Mouse (Mus musculus) C2C12 (cell line): Measurements from ENCODE around the gene Spats2l. TPM values are rescaled to one million over a fixed set of nuclear protein-coding genes. Genes with fewer than 3 reads are reported as not detected.

Experiments used
- H3K27me3 ChIP-seq: one replicate; pipeline ENCODE4 v1.6.1; 2011; ENCODE audit not compliant: control insufficient read depth, insufficient read depth, insufficient read length
- H3K36me3 ChIP-seq: one replicate; pipeline ENCODE4 v1.6.1; 2011; ENCODE audit not compliant: control insufficient read depth, insufficient read depth
- H3K4me3 ChIP-seq: one replicate; pipeline ENCODE4 v1.5.1; 2011; ENCODE audit warnings: mild to moderate bottlenecking, control low read depth; ENCODE audit not compliant: poor library complexity, insufficient read depth, severe bottlenecking
- H3K79me2 ChIP-seq: one replicate; pipeline ENCODE4 v1.6.1; 2011; ENCODE audit not compliant: control insufficient read depth, insufficient read depth
- H3K79me3 ChIP-seq: one replicate; pipeline ENCODE4 v1.6.1; 2011; ENCODE audit warnings: low read depth, control low read depth
- H3ac ChIP-seq: one replicate; pipeline ENCODE3; 2011; ENCODE audit warnings: low read depth; ENCODE audit not compliant: control insufficient read depth, insufficient read length
- CEBPB ChIP-seq: IDR thresholded peaks from one replicate; pipeline ENCODE4 v1.6.1; 2011; ENCODE audit warnings: low read depth, mild to moderate bottlenecking, control low read depth, moderate library complexity
- CTCF ChIP-seq: IDR thresholded peaks from one replicate; pipeline ENCODE4 v1.5.1; 2011; ENCODE audit not compliant: control insufficient read depth, insufficient read depth, insufficient read length
- FOSL1 ChIP-seq: IDR thresholded peaks from one replicate; pipeline ENCODE4 v1.8.0; 2011; ENCODE audit warnings: mild to moderate bottlenecking, low read length; ENCODE audit not compliant: poor library complexity, insufficient read depth, severe bottlenecking
- MAX ChIP-seq: IDR thresholded peaks from one replicate; pipeline ENCODE4 v1.6.1; 2011; ENCODE audit warnings: mild to moderate bottlenecking, control low read depth
- MYOD1 ChIP-seq: IDR thresholded peaks from one replicate; pipeline ENCODE4 v1.6.1; 2011; ENCODE audit warnings: low read depth; ENCODE audit not compliant: control insufficient read depth, insufficient read length
- MYOG ChIP-seq: IDR thresholded peaks from one replicate; pipeline ENCODE4 v1.6.1; 2011; ENCODE audit not compliant: control insufficient read depth, insufficient read length; ENCODE audit errors: extremely low read depth
- USF1 ChIP-seq: IDR thresholded peaks from one replicate; pipeline ENCODE4 v1.6.1; 2011; ENCODE audit warnings: low read depth, mild to moderate bottlenecking, control low read depth, moderate library complexity
- polyA plus RNA-seq: library from polyadenylated mRNA; unstranded; fragments of >200 nt; fragmentation: generic; extraction: Trizol; gene quantifications from one replicate; pipeline ENCODE4 v1.2.1, GENCODE M21; 2012; ENCODE audit warnings: missing spikeins

Gene Spats2l
- polyA plus RNA-seq, 1 experiment: 0.57 TPM

DNA sequence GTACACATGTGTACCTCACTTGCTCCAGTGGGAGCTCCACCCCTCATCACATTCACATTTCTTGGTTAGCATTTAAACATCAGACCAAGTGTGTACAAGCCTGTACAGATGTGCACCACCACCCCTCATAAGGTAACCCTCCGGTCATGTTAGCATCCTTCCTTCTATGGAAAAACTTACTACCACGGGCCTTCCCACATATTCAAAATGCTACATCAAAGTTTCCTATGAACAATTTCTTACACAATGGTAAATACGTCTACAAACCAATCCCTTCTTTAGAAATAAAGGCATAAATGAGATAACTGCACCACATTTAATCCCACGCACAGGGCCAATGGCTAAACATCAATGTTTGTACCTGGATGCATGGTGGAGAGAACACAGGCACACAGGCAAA lies 178.5 kb downstream of the Spats2l start:
- Histone ChIP-seq H3ac (no peak overlapping the region), H3K4me3 (no peak overlapping the region), H3K36me3 (peaks cover 7% of the 10 kb centered on the region), H3K79me3 (no peaks in the 10 kb centered on the region), H3K27me3 (no peaks in the 10 kb centered on the region), H3K79me2 (no peaks in the 10 kb centered on the region)
- no peak for TF ChIP-seq MAX
- no peak for TF ChIP-seq MYOD1
- TF ChIP-seq CTCF: no peak
- TF ChIP-seq MYOG: no peak
- no peak for TF ChIP-seq USF1
- no peak for TF ChIP-seq FOSL1
- TF ChIP-seq CEBPB: no peak

DNA sequence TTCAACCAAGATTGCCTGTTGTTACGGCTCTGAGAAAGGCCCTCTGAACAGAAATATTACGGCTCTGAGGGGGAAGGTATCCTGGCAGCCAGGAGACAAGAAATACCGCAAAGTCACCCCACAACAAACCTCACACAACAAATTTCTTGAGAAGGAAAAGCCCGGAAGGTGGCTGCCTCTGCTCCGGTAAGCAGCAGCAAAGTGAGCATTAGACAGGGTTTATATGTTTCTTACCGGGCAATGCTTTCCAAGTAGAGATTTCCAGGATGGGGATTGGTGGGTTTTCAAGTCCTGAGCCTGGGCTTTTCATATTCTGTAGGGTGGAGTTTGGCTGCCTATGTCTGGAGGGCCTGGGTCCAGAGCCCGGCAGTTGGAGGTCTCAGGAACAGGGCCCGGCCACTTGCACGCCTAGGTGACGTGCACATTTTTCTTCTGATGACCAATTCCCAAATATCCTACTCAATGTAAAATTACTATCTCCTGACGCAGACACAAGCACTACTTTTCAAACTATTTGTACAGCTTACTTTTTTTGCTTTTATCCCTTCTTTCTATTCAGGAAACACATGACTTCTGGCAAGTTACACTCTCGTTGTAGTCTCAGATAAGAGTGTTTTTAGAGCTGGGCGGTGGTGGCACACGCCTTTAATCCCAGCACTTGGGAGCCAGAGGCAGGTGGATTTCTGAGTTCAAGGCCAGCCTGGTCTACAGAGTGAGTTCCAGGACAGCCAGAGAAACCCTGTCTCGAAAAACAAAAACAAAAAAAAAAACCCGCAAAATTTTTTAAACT lies 179.8 kb downstream of the Spats2l start:
- peaks cover 7% of the 10 kb centered on the region for H3K36me3 ChIP-seq
- TF ChIP-seq MYOD1: no peak
- TF ChIP-seq CEBPB: no peak
- TF ChIP-seq MAX: no peak
- TF ChIP-seq USF1: no peak
- no peak for TF ChIP-seq MYOG
- TF ChIP-seq CTCF: no peak
- no peak for TF ChIP-seq FOSL1

DNA sequence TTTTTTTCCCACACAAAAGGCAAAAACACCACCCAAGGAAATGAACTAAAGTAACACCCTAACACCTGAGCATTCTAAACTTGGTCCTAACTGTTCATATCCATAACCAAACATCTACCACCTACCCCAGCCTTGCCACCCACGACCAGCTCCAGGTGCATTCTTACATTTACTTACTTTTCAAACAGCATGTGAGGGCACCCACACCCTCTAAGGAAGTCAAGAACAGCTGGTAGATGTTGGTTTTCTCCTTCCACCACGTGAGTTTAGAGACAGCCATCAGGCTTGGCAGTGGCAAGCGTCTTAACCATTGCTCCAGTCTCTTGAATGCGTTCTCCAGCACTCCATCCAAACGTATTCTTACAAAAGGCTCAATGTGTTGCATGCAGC lies 180.4 kb downstream of the Spats2l start:
- Histone ChIP-seq H3ac (no peak overlapping the region), H3K79me2 (no peaks in the 10 kb centered on the region), H3K4me3 (no peak overlapping the region), H3K27me3 (no peaks in the 10 kb centered on the region), H3K36me3 (peaks cover 7% of the 10 kb centered on the region), H3K79me3 (no peaks in the 10 kb centered on the region)
- TF ChIP-seq MAX: no peak
- TF ChIP-seq MYOD1: no peak
- no peak for TF ChIP-seq CTCF
- TF ChIP-seq MYOG: no peak
- TF ChIP-seq USF1: no peak
- no peak for TF ChIP-seq FOSL1
- no peak for TF ChIP-seq CEBPB

More for the DNA sequence above, 179.8 kb downstream of the Spats2l start:
- Histone ChIP-seq H3K4me3 (no peak overlapping the region), H3K79me2 (no peaks in the 10 kb centered on the region), H3K27me3 (no peaks in the 10 kb centered on the region), H3ac (no peak overlapping the region), H3K79me3 (no peaks in the 10 kb centered on the region)

DNA sequence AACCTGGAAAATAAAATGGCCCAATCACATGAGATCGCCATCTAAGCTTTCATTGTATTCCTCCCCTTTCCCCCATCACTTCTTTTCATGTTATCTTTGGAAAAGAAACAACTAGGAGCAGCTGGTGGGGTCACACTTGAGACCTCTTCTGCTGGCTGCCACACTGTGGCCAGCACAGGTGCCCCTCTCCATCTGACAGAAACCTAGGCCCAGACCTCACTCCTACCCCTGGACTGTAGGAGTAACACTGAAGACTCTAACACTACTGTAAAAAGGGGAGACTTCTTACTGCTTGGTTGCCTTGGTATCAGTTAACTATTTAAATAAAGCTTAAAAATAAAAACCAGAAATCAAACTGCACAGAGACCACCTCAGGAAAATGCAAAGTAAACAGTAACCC lies 181.8 kb downstream of the Spats2l start:
- Histone ChIP-seq H3ac (no peak overlapping the region), H3K36me3 (peaks cover 8% of the 10 kb centered on the region), H3K27me3 (no peaks in the 10 kb centered on the region), H3K79me3 (no peaks in the 10 kb centered on the region), H3K79me2 (no peaks in the 10 kb centered on the region), H3K4me3 (no peak overlapping the region)
- no peak for TF ChIP-seq MAX
- TF ChIP-seq MYOG: no peak
- no peak for TF ChIP-seq CEBPB
- no peak for TF ChIP-seq MYOD1
- TF ChIP-seq CTCF: no peak
- TF ChIP-seq USF1: no peak
- TF ChIP-seq FOSL1: no peak

DNA sequence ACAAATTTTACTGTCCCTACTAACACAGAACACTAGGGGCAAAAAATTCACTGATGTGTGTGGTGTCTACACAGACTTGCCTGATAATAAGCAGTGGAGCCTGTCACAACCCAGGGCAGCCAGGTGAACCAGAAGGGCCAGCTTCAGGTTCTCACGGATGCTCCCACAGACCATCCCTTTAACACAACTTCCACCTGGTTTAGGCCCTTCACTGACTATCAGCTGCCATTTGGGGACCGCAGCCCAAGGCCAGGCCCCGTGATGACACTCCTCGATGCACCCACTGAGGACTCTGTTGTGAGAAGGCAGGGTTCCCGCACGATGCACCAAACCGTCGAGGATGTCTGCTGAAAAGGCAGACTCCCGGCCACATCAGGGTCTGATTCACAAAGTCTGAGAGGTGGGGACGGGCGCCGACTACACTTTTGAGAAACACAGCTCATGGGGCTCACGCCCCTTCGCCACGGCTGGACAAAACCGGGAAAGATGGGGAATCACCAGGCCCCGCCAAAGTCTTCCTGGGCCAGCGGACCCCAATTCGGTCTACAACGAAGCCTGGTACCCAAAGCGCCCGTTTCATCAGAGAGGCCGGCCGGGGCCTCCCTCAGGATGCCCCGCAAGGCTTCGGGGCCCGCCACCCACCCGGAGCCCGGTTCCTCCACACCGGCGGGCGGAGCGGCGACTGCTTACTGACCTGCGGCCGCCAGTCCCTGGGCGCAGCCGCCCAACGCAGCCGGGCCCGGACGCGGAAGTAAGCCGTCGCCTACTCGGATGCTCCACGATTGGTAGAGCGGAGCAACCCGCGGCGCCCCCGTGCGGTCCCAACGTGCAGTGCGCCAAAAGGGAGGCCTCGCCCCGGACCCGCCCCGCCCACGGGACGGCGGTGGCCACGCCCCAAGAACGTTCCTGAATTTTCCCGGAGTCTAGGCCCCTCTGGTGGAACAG lies 195.6 kb downstream of the Spats2l start:
- peak overlapping the region; percentile 65 for H3K4me3 ChIP-seq
- H3K36me3 ChIP-seq: peaks cover 22% of the 10 kb centered on the region
- peaks cover 13% of the 10 kb centered on the region for H3K79me2 ChIP-seq
- peak overlapping the region; percentile 96 for H3ac ChIP-seq
- H3K27me3 ChIP-seq: no peaks in the 10 kb centered on the region
- TF ChIP-seq CTCF (peak; percentile 94), MYOG (no peak), FOSL1 (no peak)
- H3K79me3 ChIP-seq: no peaks in the 10 kb centered on the region
